Mouse (Mus musculus) spleen, adult 2 months (tissue): ENCODE measurements around the gene Slc22a23. TPM values are rescaled to one million over a fixed set of nuclear protein-coding genes. Genes with fewer than 3 reads are reported as not detected.

ENCODE experiments used
- DNase-seq, 2 experiments: peaks; one replicate each; pipeline versions ENCODE4 v3.0.0 to v3.0.0-alpha.2; 2012 to 2021; ENCODE audit warnings: low spot score in 2 of 2, low read depth in 1 of 2
- H3K27ac ChIP-seq: fragments of 200-500 bp; 2 replicates; pipeline ENCODE4 v1.5.1; 2012; ENCODE audit warnings: low read length, inconsistent platforms; ENCODE audit not compliant: insufficient read depth
- H3K27me3 ChIP-seq: fragments of 200-500 bp; 2 replicates; pipeline ENCODE4 v1.6.1; 2012; ENCODE audit warnings: mild to moderate bottlenecking, moderate library complexity, low read length, inconsistent platforms; ENCODE audit not compliant: control insufficient read depth, insufficient read depth
- H3K36me3 ChIP-seq: fragments of 200-500 bp; 2 replicates; pipeline ENCODE4 v1.6.1; 2012; ENCODE audit warnings: mild to moderate bottlenecking, low read length, inconsistent platforms; ENCODE audit not compliant: control insufficient read depth, insufficient read depth
- H3K4me1 ChIP-seq: fragments of 200-500 bp; 2 replicates; pipeline ENCODE4 v1.6.1; 2011; ENCODE audit warnings: inconsistent platforms; ENCODE audit not compliant: control insufficient read depth, insufficient read depth, insufficient read length
- H3K4me3 ChIP-seq: fragments of 200-500 bp; 2 replicates; pipeline ENCODE4 v1.5.1; 2011; ENCODE audit warnings: mild to moderate bottlenecking, inconsistent platforms; ENCODE audit not compliant: insufficient read depth, insufficient read length; ENCODE audit errors: extremely low read depth
- CTCF ChIP-seq: fragments of 200-500 bp; IDR thresholded peaks from 2 replicates; pipeline ENCODE4 v1.5.1; 2011; ENCODE audit warnings: mild to moderate bottlenecking, inconsistent platforms; ENCODE audit not compliant: insufficient read depth, insufficient read length, insufficient replicate concordance; ENCODE audit errors: extremely low read depth
- POLR2A ChIP-seq: fragments of 200-500 bp; IDR thresholded peaks from 2 replicates; pipeline ENCODE4 v1.6.1; 2011; ENCODE audit warnings: low read depth, low read length, inconsistent platforms
- WGBS: fragments of 180-500 bp; shearing (Covaris S2); methylation state at CpG from one replicate; pipeline ENCODE4 v1.1.7; 2018; 5-methylcytosine and 5-hydroxymethylcytosine counted together
- polyA plus RNA-seq: library from polyadenylated mRNA; depleted of rRNA; stranded (reverse); fragments of >200 nt; gene quantifications from 2 replicates; pipeline ENCODE4 v1.2.3, GENCODE M21; 2012

Slc22a23 gene
- polyA plus RNA-seq, 1 experiment: 10.0 TPM

DNA sequence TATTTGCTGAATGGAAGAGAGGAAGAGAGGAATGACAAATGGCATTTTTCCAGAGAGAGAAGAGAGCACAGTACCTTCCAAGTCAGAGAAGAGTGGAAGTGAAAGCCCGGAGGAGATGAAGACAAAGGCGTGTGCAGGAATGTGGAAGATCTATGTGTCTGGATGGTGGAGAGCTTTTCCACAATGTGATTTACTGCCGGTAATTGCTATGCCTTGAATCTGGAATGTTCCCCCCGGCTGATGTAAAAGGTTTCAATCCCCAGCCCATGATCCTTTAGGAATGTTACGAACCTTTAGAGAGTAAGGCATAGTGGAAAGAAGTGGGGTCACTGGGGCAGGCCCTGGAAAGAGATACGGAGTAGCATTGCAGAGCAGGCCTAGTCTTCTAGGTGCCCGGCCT lies 8.3 kb upstream of the Slc22a23 start:
- H3K4me1 ChIP-seq: no peaks in the 10 kb centered on the region
- 93% methylated on average over 7 of the region's 7 CpGs for WGBS
- 0 out of 2 replicates have a peak, but pooled peaks cover 1% of the 10 kb centered on the region for H3K27me3 ChIP-seq
- no peak overlapping the region for H3K27ac ChIP-seq
- DNase-seq: no peak
- no peak overlapping the region for H3K4me3 ChIP-seq
- TF ChIP-seq CTCF: no peak
- TF ChIP-seq POLR2A: no peak
- no peaks in the 10 kb centered on the region for H3K36me3 ChIP-seq

DNA sequence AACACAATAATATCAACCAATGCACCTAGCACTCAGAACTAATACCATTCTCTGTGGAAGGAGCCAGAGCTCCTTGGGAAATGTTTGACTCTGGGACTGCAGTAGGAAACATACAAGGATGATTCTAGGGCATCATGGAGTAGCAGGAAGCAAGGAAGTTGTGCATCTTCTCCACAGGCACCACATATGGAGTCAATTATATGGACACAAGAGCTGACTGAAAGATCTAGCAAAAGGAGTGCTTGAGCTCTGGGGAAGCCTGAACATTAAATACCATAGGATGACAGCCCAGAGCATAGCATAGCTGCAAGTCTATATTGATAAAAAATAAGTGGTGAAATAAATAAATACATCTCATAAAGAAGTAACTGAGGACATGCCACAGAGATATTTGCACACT lies 6.5 kb upstream of the Slc22a23 start:
- DNase-seq: no peak
- Histone ChIP-seq H3K27ac (no peak overlapping the region), H3K27me3 (no peaks in the 10 kb centered on the region), H3K36me3 (no peaks in the 10 kb centered on the region), H3K4me3 (no peak overlapping the region), H3K4me1 (no peaks in the 10 kb centered on the region)
- no peak for TF ChIP-seq CTCF
- TF ChIP-seq POLR2A: no peak

DNA sequence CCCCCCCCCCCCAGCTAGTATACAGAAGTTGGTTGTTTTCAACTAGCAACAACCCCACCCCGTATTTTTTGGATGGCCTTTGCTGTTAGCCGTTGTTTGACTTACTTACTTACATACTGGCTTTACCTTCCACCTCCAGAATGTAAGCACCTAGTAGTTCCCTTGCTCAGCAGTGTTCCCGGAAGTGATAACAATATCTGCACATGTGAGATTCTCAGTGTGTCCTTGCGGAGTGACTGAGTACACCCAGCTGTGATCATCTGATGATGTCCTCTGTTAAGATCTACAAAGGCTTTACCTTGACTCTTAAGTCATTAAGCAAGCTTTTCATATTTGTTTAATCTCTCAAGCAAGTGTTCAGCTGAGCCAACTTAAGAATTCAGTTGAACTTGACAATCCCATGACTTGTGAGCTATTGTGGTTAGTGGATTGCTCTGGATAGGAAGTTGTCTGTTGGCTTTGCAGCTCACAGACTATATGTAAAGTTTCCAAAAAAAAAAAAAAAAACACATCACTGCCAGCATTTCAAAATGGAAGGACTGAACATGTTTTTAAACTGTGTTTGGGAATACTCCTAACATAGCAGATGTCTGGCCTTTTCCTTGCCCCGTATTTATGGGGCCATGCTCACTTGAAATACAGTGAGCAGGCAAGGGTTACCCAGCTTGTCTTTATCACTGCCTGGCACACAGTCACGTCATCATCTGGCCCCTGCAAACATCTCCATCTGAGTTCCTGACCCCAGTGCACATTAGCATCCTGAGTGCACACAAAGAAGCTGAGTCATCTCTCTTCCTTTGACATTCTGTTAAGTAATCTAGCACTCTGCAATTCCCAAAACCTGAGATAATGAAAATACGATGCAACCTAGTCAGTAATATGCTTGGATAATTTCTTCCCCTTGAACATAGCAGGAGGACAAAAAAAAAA lies 3.2 kb upstream of the Slc22a23 start:
- H3K4me1 ChIP-seq: peaks cover 8% of the 10 kb centered on the region
- TF ChIP-seq CTCF: no peak
- TF ChIP-seq POLR2A: no peak
- no peak overlapping the region for H3K27ac ChIP-seq
- H3K4me3 ChIP-seq: no peak overlapping the region
- no peaks in the 10 kb centered on the region for H3K36me3 ChIP-seq
- peaks cover 19% of the 10 kb centered on the region for H3K27me3 ChIP-seq
- WGBS: 50% methylated on average over 7 of the region's 7 CpGs
- no peak for DNase-seq

DNA sequence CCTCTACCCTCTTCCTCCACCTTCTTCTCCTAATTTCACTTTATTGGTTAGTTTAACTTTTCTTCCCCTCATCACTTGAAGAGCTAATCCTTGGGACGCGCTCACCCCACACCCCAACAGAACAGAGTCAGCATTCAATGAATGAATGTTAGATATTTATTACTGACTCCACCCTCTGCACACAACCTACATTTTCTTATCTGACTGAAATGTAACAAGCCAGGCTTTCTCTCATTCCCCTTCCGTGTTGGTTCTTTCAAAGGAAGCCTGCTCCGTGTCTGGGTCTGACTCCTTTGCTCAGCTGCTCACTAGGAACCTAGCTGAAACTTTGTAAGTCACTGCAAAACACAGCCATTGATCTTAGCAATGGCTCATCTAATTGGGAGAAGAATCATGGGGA lies 1.8 kb upstream of the Slc22a23 start:
- no peaks in the 10 kb centered on the region for H3K36me3 ChIP-seq
- 76% methylated on average over 4 of the region's 4 CpGs for WGBS
- peaks cover 8% of the 10 kb centered on the region for H3K4me1 ChIP-seq
- peaks cover 19% of the 10 kb centered on the region for H3K27me3 ChIP-seq
- no peak overlapping the region for H3K4me3 ChIP-seq
- no peak for TF ChIP-seq POLR2A
- TF ChIP-seq CTCF: no peak
- H3K27ac ChIP-seq: no peak overlapping the region
- no peak for DNase-seq

DNA sequence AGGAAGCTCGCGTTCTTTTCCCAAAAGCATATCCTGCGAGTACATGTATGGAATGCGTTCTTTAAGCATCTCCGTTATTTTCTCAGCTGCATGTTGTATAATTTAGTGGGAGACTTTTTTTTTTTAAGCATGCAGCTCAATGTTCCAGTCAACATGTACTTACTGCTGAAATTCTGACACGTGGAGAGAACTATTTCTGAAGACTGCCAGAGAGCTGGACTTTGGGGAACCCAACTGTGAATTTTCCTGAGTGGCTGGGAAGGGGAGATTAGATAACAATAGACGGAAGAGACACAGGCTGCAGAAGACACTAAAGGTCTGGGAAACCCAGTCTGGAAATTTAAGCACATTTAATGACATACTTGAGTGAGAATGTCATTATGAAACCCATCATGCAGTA lies 1.3 kb upstream of the Slc22a23 start:
- no peaks in the 10 kb centered on the region for H3K36me3 ChIP-seq
- TF ChIP-seq CTCF (no peak), POLR2A (no peak)
- no peak for DNase-seq
- 81% methylated on average over 7 of the region's 7 CpGs for WGBS
- H3K4me1 ChIP-seq: peaks cover 8% of the 10 kb centered on the region
- no peak overlapping the region for H3K4me3 ChIP-seq
- no peak overlapping the region for H3K27ac ChIP-seq
- peaks cover 19% of the 10 kb centered on the region for H3K27me3 ChIP-seq

- no peak for TF ChIP-seq CTCF
- TF ChIP-seq POLR2A: no peak
- H3K4me3 ChIP-seq: peak overlapping the region; percentile 46
- peaks cover 22% of the 10 kb centered on the region for H3K27me3 ChIP-seq
- H3K27ac ChIP-seq: peak overlapping the region; percentile 21; the same call in 1 of the 2 replicates
- no peaks in the 10 kb centered on the region for H3K36me3 ChIP-seq
- peak in 1 of 2 experiments; percentile 4 for DNase-seq
- peaks cover 8% of the 10 kb centered on the region for H3K4me1 ChIP-seq
- WGBS: 1% methylated on average over 86 of the region's 101 CpGs
Observed at GRCm38 (mm10) chr13:34344376-34345127, 430 bp downstream of the Slc22a23 start.
